Mouse (Mus musculus) testis, postnatal 14 days (tissue): ENCODE results near the gene Zbtb33.
A peak's percentile ranks its signal among the peaks of the same experiment; 100 is the strongest.

Source experiments
- DNase-seq: peaks from one replicate; pipeline ENCODE4 v3.0.0; 2021; ENCODE audit warnings: low spot score

The Zbtb33 gene

GRCm38 (mm10) chrX:38189552-38190457 lies at the start of gene Zbtb33:
TSS of gene Zbtb33 (plus strand) at chrX:38189793.
- DNase-seq: peak; percentile 83

GRCm38 (mm10) chrX:38159097-38159496 lies 30.5 kb upstream of the Zbtb33 start:
- DNase-seq: no peak

- no peak for DNase-seq
These were observed 24.3 kb upstream of the Zbtb33 start for GRCm38 (mm10) chrX:38165315-38165714.

GRCm38 (mm10) chrX:38166064-38166463 lies 23.5 kb upstream of the Zbtb33 start:
- DNase-seq: peak; percentile 22

GRCm38 (mm10) chrX:38166592-38166991 lies 23.0 kb upstream of the Zbtb33 start:
- DNase-seq: no peak

GRCm38 (mm10) chrX:38179891-38180310 lies 9.7 kb upstream of the Zbtb33 start:
- peak; percentile 40 for DNase-seq

- DNase-seq: peak; percentile 12
These were observed 8.7 kb upstream of the Zbtb33 start for GRCm38 (mm10) chrX:38180656-38181607.

GRCm38 (mm10) chrX:38181608-38182258 lies 7.9 kb upstream of the Zbtb33 start:
- DNase-seq: peak; percentile 32

GRCm38 (mm10) chrX:38185520-38185919 lies 4.1 kb upstream of the Zbtb33 start:
- no peak for DNase-seq

GRCm38 (mm10) chrX:38190458-38190764 lies 818 bp downstream of the Zbtb33 start:
- no peak for DNase-seq

- no peak for DNase-seq
These were observed 12.2 kb downstream of the Zbtb33 start for GRCm38 (mm10) chrX:38201816-38202215.

GRCm38 (mm10) chrX:38207392-38207791 lies 17.8 kb downstream of the Zbtb33 start:
- DNase-seq: no peak

- DNase-seq: peak; percentile 7
These were observed 27.5 kb downstream of the Zbtb33 start for GRCm38 (mm10) chrX:38216986-38217675.

- no peak for DNase-seq
These were observed 28.0 kb downstream of the Zbtb33 start for GRCm38 (mm10) chrX:38217676-38217991.

GRCm38 (mm10) chrX:38222757-38223156 lies 33.2 kb downstream of the Zbtb33 start:
- DNase-seq: no peak

GRCm38 (mm10) chrX:38229888-38230287 lies 40.3 kb downstream of the Zbtb33 start:
- DNase-seq: no peak

GRCm38 (mm10) chrX:38237731-38238130 lies 48.1 kb downstream of the Zbtb33 start:
- no peak for DNase-seq
